Mouse (Mus musculus) heart, embryonic 11.5 days (tissue): ENCODE data around the gene Zfp345. TPM values are rescaled to one million over a fixed set of nuclear protein-coding genes. Genes with fewer than 3 reads are reported as not detected.

ENCODE experiments used
- polyA plus RNA-seq: library from polyadenylated mRNA; unstranded; fragments of >200 nt; fragmentation: Nextera tagmentation; extraction: Ambion mirVana; gene quantifications from 2 replicates; pipeline ENCODE4 v1.2.1, GENCODE M21; 2014

The Zfp345 gene
- polyA plus RNA-seq, 1 experiment from 2014 or later, result 0.06 TPM

Other genes starting within 250 kb of the Zfp345 start
- gene Gm21994, start 229.5 kb downstream of the Zfp345 start, polyA plus RNA-seq, result 1.8 and 2.7 TPM in 2 replicates
- gene Gm14124, start 227.6 kb downstream of the Zfp345 start, polyA plus RNA-seq, result 0.04 TPM in 1 of 2 replicates, not detected in the other
- gene Gm10130, start 161.4 kb downstream of the Zfp345 start, polyA plus RNA-seq, result 2.3 and 2.8 TPM in 2 replicates
- gene 3300002I08Rik, start 122.3 kb downstream of the Zfp345 start, polyA plus RNA-seq, result 5.0 and 6.1 TPM in 2 replicates
- gene Zfp442, start 33.6 kb downstream of the Zfp345 start, polyA plus RNA-seq, result 4.1 and 4.4 TPM in 2 replicates
- gene Cst7, start 85.3 kb upstream of the Zfp345 start, polyA plus RNA-seq, result 0.38 and 0.59 TPM in 2 replicates
- 31.1 and 35.2 TPM in 2 replicates for gene Apmap, start 123.5 kb upstream of the Zfp345 start, polyA plus RNA-seq
- gene Acss1, start 183.4 kb upstream of the Zfp345 start, polyA plus RNA-seq, result 14.8 and 16.8 TPM in 2 replicates
- gene Vsx1, start 204.3 kb upstream of the Zfp345 start, polyA plus RNA-seq, result not detected in 2 replicates